Mouse (Mus musculus) cerebellum, adult 8-10 months (tissue): ENCODE results near the gene Ubqln4.

Source experiments
- DNase-seq: peaks from one replicate; pipeline ENCODE4 v3.0.0; 2022

Ubqln4 gene

GRCm38 (mm10) chr3:88543174-88543573, 10.4 kb upstream of the Ubqln4 start:
- DNase-seq: no peak

- no peak for DNase-seq
These were observed 9.7 kb upstream of the Ubqln4 start for GRCm38 (mm10) chr3:88543651-88544410.

GRCm38 (mm10) chr3:88544514-88544913, 9.0 kb upstream of the Ubqln4 start:
- DNase-seq: no peak

GRCm38 (mm10) chr3:88544955-88545591, 8.5 kb upstream of the Ubqln4 start:
- DNase-seq: no peak

- DNase-seq: no peak
These were observed 6.7 kb upstream of the Ubqln4 start for GRCm38 (mm10) chr3:88546674-88547418.

- DNase-seq: no peak
These were observed 5.2 kb upstream of the Ubqln4 start, which contains the start of gene Rab25 for GRCm38 (mm10) chr3:88548180-88548917. TSS of gene Rab25 (minus strand) at chr3:88548300.

GRCm38 (mm10) chr3:88551586-88551985, 2.0 kb upstream of the Ubqln4 start:
- DNase-seq: no peak

GRCm38 (mm10) chr3:88552082-88552645, 1.4 kb upstream of the Ubqln4 start:
- no peak for DNase-seq

- DNase-seq: peak; percentile 97
These were observed 658 bp upstream of the Ubqln4 start, which contains the start of gene Lamtor2 for GRCm38 (mm10) chr3:88552676-88553524. TSS of gene Lamtor2 (minus strand) at chr3:88553074.

GRCm38 (mm10) chr3:88553880-88554586, 475 bp downstream of the Ubqln4 start:
- no peak for DNase-seq

- no peak for DNase-seq
These were observed 1.6 kb downstream of the Ubqln4 start for GRCm38 (mm10) chr3:88555069-88555605.

- no peak for DNase-seq
These were observed 2.2 kb downstream of the Ubqln4 start for GRCm38 (mm10) chr3:88555731-88556130.

GRCm38 (mm10) chr3:88556616-88557015, 3.1 kb downstream of the Ubqln4 start:
- DNase-seq: no peak

GRCm38 (mm10) chr3:88559596-88559995, 6.0 kb downstream of the Ubqln4 start:
- no peak for DNase-seq

- DNase-seq: no peak
These were observed 8.4 kb downstream of the Ubqln4 start for GRCm38 (mm10) chr3:88561989-88562388.

- no peak for DNase-seq
These were observed 9.9 kb downstream of the Ubqln4 start for GRCm38 (mm10) chr3:88563442-88563841.

GRCm38 (mm10) chr3:88563966-88564365, 10.4 kb downstream of the Ubqln4 start:
- no peak for DNase-seq

- no peak for DNase-seq
These were observed 12.6 kb downstream of the Ubqln4 start for GRCm38 (mm10) chr3:88566116-88566515.

- no peak for DNase-seq
These were observed 13.0 kb downstream of the Ubqln4 start for GRCm38 (mm10) chr3:88566536-88567061.

- DNase-seq: no peak
These were observed 14.3 kb downstream of the Ubqln4 start for GRCm38 (mm10) chr3:88567892-88568291.
